Comparison of ENCODE assay signal across 10 mouse cellular contexts in genomic region chr17:34571875-34572274, GRCm38 (mm10). TPM values are rescaled to one million over a fixed set of nuclear protein-coding genes. Genes with fewer than 3 reads are reported as not detected.
DNase-seq lines count a peak whose midpoint lies in the region; ATAC-seq and TF ChIP-seq lines count a peak whose summit lies in the region.
"Had no signal": no experiment of that assay in that cellular context is flagged by ENCODE, and none has a peak within 500 bp of the region (broad histone marks: within the 10 kb centered on the region; RNA-seq: fewer than 3 reads in every experiment).

No protein-coding gene starts in this region.

- no peak overlapping the region for H3K4me3 ChIP-seq in left cerebral cortex, adult 2 months
- H3K4me3 ChIP-seq in CH12.LX (replicated peaks in 1 of 3; ENCODE audit: low read depth in 2 of 3, low read length in 2 of 3, poor library complexity in 1 of 3), result no peak overlapping the region

- in situ Hi-C loops in CH12.LX (cut with MboI; ENCODE audit: low pct_ligation_motif_present, low pct_unique_long_range_greater_than_20kb, low sequenced_read_pairs), result no loop called here

- peaks cover 2 to 4% of the 10 kb centered on the region in 2 experiments; a peak in 3 of 4 replicates for H3K4me1 ChIP-seq in CH12.LX (ENCODE audit: control insufficient read depth in 1 of 2, insufficient read depth in 2 of 2)

- H3K27me3 ChIP-seq in CH12.LX (replicated peaks), result peaks cover 28% of the 10 kb centered on the region

- peak; percentile 34 for TF ChIP-seq RAD21 in CH12.LX (IDR thresholded peaks at IDR 0.05; ENCODE audit: low read depth, low read length)

- no peaks in the 10 kb centered on the region for H3K79me2 ChIP-seq in CH12.LX (replicated peaks; ENCODE audit: control insufficient read depth, extremely low read depth, insufficient read depth, poor library complexity, severe bottlenecking)

- no peak for DNase-seq in left cerebral cortex, adult 2 months (ENCODE audit: extremely low spot score in 1 of 2, low spot score in 2 of 2)
- DNase-seq in left cerebral cortex, postnatal 4 days, result no peak
- DNase-seq in CH12.LX (ENCODE audit: extremely low read depth) (no peak), R1 (ENCODE audit: low read depth, low spot score) (peak; percentile 52)
- no peak for DNase-seq in urinary bladder, postnatal 4 days (ENCODE audit: low spot score in 2 of 2)
- DNase-seq in cerebellum, adult 9-11 months, result no peak
- DNase-seq: cerebellum, adult 18-20 months had no signal

- TF ChIP-seq EP300 in CH12.LX (IDR thresholded peaks at IDR 0.05; ENCODE audit: low read length), result no peak

- intact Hi-C loops in left cerebral cortex, adult 2 months (cut with DNase I), result no loop called here
- intact Hi-C loops in left cerebral cortex, postnatal 4 days (cut with DNase I), result no loop called here

- ATAC-seq in megakaryocyte, adult 5-6 weeks (ENCODE audit: poor library complexity, severe bottlenecking), result peak; percentile 56; the same call in 1 of the 2 replicates
- ATAC-seq: intestine, embryonic 16.5 days had no signal

- TF ChIP-seq CTCF in left cerebral cortex, adult 2 months (IDR thresholded peaks at IDR 0.05), result peak; percentile 45
- peak; percentile 27 to 55; a peak in 3 of 4 replicates for TF ChIP-seq CTCF in CH12.LX (conservative IDR thresholded peaks at IDR 0.05 in 1 of 2, IDR thresholded peaks at IDR 0.05 in 1 of 2; ENCODE audit: low read depth in 2 of 2, low read length in 2 of 2)

- H3K4me2 ChIP-seq in CH12.LX (ENCODE audit: insufficient read depth, low read depth, poor library complexity, severe bottlenecking), result no peak overlapping the region
- H3K4me2 ChIP-seq: heart, embryonic 11.5 days had no signal

- no peak for TF ChIP-seq POLR2A in CH12.LX (IDR thresholded peaks at IDR 0.05; ENCODE audit: low read depth, low read length)

- dilution Hi-C loops in CH12.LX (cut with MboI; ENCODE audit: extremely low pct_ligation_motif_present, extremely low pct_unique_long_range_greater_than_20kb, low sequenced_read_pairs), result no loop called here

- H3K9ac ChIP-seq in CH12.LX (ENCODE audit: insufficient read depth, low read depth), result no peak overlapping the region

- no peak overlapping the region for H3K27ac ChIP-seq in left cerebral cortex, adult 2 months
- H3K27ac ChIP-seq in CH12.LX (ENCODE audit: insufficient read depth, low read depth), result no peak overlapping the region

- H3K36me3 ChIP-seq in CH12.LX (replicated peaks in 1 of 2; ENCODE audit: control insufficient read depth in 1 of 2, insufficient read depth in 1 of 2, low read length in 1 of 2), result no peaks in the 10 kb centered on the region

- peaks cover 4% of the 10 kb centered on the region for H3K9me3 ChIP-seq in CH12.LX (replicated peaks; ENCODE audit: low read length)

TF ChIP-seq in CH12.LX, 34 proteins besides CTCF, POLR2A, EP300 and RAD21:
- TF ChIP-seq SMC3 (IDR thresholded peaks at IDR 0.05; ENCODE audit: low read depth, low read length) (peak; percentile 49), MAX (IDR thresholded peaks at IDR 0.05; ENCODE audit: low read length) (no peak)

RNA-seq across cellular contexts. Expression of gene Notch4, which starts 7.8 kb away (rescaled TPM):
- 10 to 100 TPM in 1 of 2 experiments, 1 to 10 TPM in 1; 9.1 to 18.3 TPM for total RNA-seq in left cerebral cortex, adult 2 months (2021)
- total RNA-seq in left cerebral cortex, postnatal 4 days (2021), result 1 to 10 TPM; 9.8 TPM
- total RNA-seq in CH12.LX (2012; rRNA removed) (0.25 and 0.29 TPM in 2 replicates), CH12.LX (2014; rRNA removed) (not detected in 2 replicates)
- polyA plus RNA-seq in CH12.LX (2012; ENCODE audit: insufficient read length, low read depth), result 0.55 TPM in 1 of 2 replicates, not detected in the other
- 0.11 TPM in 1 of 2 replicates, not detected in the other for total RNA-seq in megakaryocyte, adult 5-6 weeks (2015)
- total RNA-seq in megakaryocyte, adult 5-6 weeks (2017), result 0.12 and 0.15 TPM in 2 replicates

RNA-seq across cellular contexts. Expression of gene Gpsm3, which starts 17.7 kb away (rescaled TPM):
- total RNA-seq in left cerebral cortex, adult 2 months (2021), result 1 to 10 TPM; 1.8 to 3.3 TPM
- 1 to 10 TPM; 1.6 to 2.8 TPM for total RNA-seq in left cerebral cortex, postnatal 4 days (2021)
- total RNA-seq in CH12.LX (2012; rRNA removed) (14.9 and 18.2 TPM in 2 replicates), CH12.LX (2014; rRNA removed) (8.5 and 13.0 TPM in 2 replicates)
- polyA plus RNA-seq in CH12.LX (2012; ENCODE audit: insufficient read length, low read depth), result 38.7 and 52.6 TPM in 2 replicates
- total RNA-seq in megakaryocyte, adult 5-6 weeks (2015), result 243 and 248 TPM in 2 replicates
- total RNA-seq in megakaryocyte, adult 5-6 weeks (2017), result 75.7 and 109 TPM in 2 replicates

RNA-seq across cellular contexts. Expression of gene Pbx2, which starts 19.2 kb away (rescaled TPM):
- 10 to 100 TPM; 49.6 to 68.5 TPM for total RNA-seq in left cerebral cortex, adult 2 months (2021)
- total RNA-seq in left cerebral cortex, postnatal 4 days (2021), result 10 to 100 TPM; 36.2 to 39.3 TPM
- total RNA-seq in CH12.LX (2012; rRNA removed), result 34.8 and 41.0 TPM in 2 replicates
- total RNA-seq in CH12.LX (2014; rRNA removed), result 30.0 and 31.9 TPM in 2 replicates
- 41.7 and 50.5 TPM in 2 replicates for polyA plus RNA-seq in CH12.LX (2012; ENCODE audit: insufficient read length, low read depth)
- total RNA-seq in megakaryocyte, adult 5-6 weeks (2015), result 18.3 and 26.6 TPM in 2 replicates
- 29.3 and 32.7 TPM in 2 replicates for total RNA-seq in megakaryocyte, adult 5-6 weeks (2017)

RNA-seq across cellular contexts. Expression of gene Ager, which starts 25.8 kb away (rescaled TPM):
- total RNA-seq in left cerebral cortex, adult 2 months (2021), result 1 to 10 TPM in 1 of 2 experiments, under 1 TPM in 1; 0.47 to 1.2 TPM
- 1 to 10 TPM; 1.8 TPM for total RNA-seq in left cerebral cortex, postnatal 4 days (2021)
- total RNA-seq in CH12.LX (2012; rRNA removed), result 0.76 and 0.81 TPM in 2 replicates
- 0.55 and 0.92 TPM in 2 replicates for total RNA-seq in CH12.LX (2014; rRNA removed)
- 3.5 and 4.1 TPM in 2 replicates for polyA plus RNA-seq in CH12.LX (2012; ENCODE audit: insufficient read length, low read depth)
- total RNA-seq in megakaryocyte, adult 5-6 weeks (2015), result 1.8 and 4.8 TPM in 2 replicates
- total RNA-seq in megakaryocyte, adult 5-6 weeks (2017), result 1.6 and 2.4 TPM in 2 replicates

RNA-seq across cellular contexts. Expression of gene Rnf5, which starts 31.6 kb away (rescaled TPM):
- 10 to 100 TPM; 70.7 to 71.5 TPM for total RNA-seq in left cerebral cortex, adult 2 months (2021)
- total RNA-seq in left cerebral cortex, postnatal 4 days (2021), result 100 to 1,000 TPM; 106 to 109 TPM
- 16.5 and 20.6 TPM in 2 replicates for total RNA-seq in CH12.LX (2012; rRNA removed)
- total RNA-seq in CH12.LX (2014; rRNA removed), result 6.5 and 8.4 TPM in 2 replicates
- polyA plus RNA-seq in CH12.LX (2012; ENCODE audit: insufficient read length, low read depth), result 35.1 and 48.9 TPM in 2 replicates
- total RNA-seq in megakaryocyte, adult 5-6 weeks (2015), result 44.7 and 59.5 TPM in 2 replicates
- total RNA-seq in megakaryocyte, adult 5-6 weeks (2017), result 8.9 and 11.9 TPM in 2 replicates

Comparison
In these comparisons a context has a peak if more than half of its experiments do, and no peak if none do; other contexts are left out.
1. RNA of gene Notch4, which starts 7.8 kb away (total RNA-seq): 9.1 to 18.3 TPM in left cerebral cortex, adult 2 months and 9.8 TPM in left cerebral cortex, postnatal 4 days; 0.25 to 0.29 TPM in CH12.LX and 0.11 to 0.15 TPM in megakaryocyte, adult 5-6 weeks; every median in the first group is over 4 times any median in the second.